In genomic region chr7:38199907-38200605, GRCm38 (mm10) we compare ENCODE assay signal across 9 mouse cellular contexts. TPM values are rescaled to one million over a fixed set of nuclear protein-coding genes. Genes with fewer than 3 reads are reported as not detected.
DNase-seq lines count a peak whose midpoint lies in the region; ATAC-seq and TF ChIP-seq lines count a peak whose summit lies in the region.
"Had no signal": no experiment of that assay in that cellular context is flagged by ENCODE, and none has a peak within 500 bp of the region (broad histone marks: within the 10 kb centered on the region; RNA-seq: fewer than 3 reads in every experiment).

No protein-coding gene starts in this region.

- H3K4me1 ChIP-seq in liver, adult 2 months (ENCODE audit: control insufficient read depth, insufficient read depth, low read length), result peaks cover 8% of the 10 kb centered on the region
- peaks cover 5% of the 10 kb centered on the region; the same call in 1 of the 2 replicates for H3K4me1 ChIP-seq in embryonic facial prominence, embryonic 13.5 days
- no peaks in the 10 kb centered on the region for H3K4me1 ChIP-seq in intestine, embryonic 16.5 days (ENCODE audit: control insufficient read depth, insufficient read depth, low read length)
- peaks cover 4% of the 10 kb centered on the region; the same call in 1 of the 2 replicates for H3K4me1 ChIP-seq in neural tube, embryonic 12.5 days

- H3K4me3 ChIP-seq in liver, adult 2 months (ENCODE audit: insufficient read depth, low read depth, low read length), result no peak overlapping the region
- H3K4me3 ChIP-seq in embryonic facial prominence, embryonic 13.5 days, result no peak overlapping the region
- H3K4me3 ChIP-seq in intestine, embryonic 16.5 days (ENCODE audit: low read length), result no peak overlapping the region
- H3K4me3 ChIP-seq in neural tube, embryonic 12.5 days, result no peak overlapping the region

- TF ChIP-seq CTCF in liver, adult 2 months (IDR thresholded peaks at IDR 0.05; ENCODE audit: low read depth, low read length), result no peak

- H3K4me2 ChIP-seq in embryonic facial prominence, embryonic 13.5 days, result peak overlapping the region; percentile 55
- H3K4me2 ChIP-seq in intestine, embryonic 16.5 days (ENCODE audit: low read depth, low read length), result peak overlapping the region; percentile 44; the same call in 1 of the 2 replicates
- peak overlapping the region; percentile 59 for H3K4me2 ChIP-seq in neural tube, embryonic 12.5 days (replicated peaks)

- no peaks in the 10 kb centered on the region for H3K27me3 ChIP-seq in liver, adult 2 months (ENCODE audit: control insufficient read depth, insufficient read depth, low read length)
- H3K27me3 ChIP-seq in embryonic facial prominence, embryonic 13.5 days, result no peaks in the 10 kb centered on the region
- no peaks in the 10 kb centered on the region for H3K27me3 ChIP-seq in intestine, embryonic 16.5 days (replicated peaks; ENCODE audit: control insufficient read depth, insufficient read depth, low read length)
- no peaks in the 10 kb centered on the region for H3K27me3 ChIP-seq in neural tube, embryonic 12.5 days (replicated peaks)
- H3K27me3 ChIP-seq: Patski had no signal

- TF ChIP-seq POLR2A in liver, adult 2 months (IDR thresholded peaks at IDR 0.05; ENCODE audit: extremely low read depth, insufficient read depth, low read length), result no peak

- no peaks in the 10 kb centered on the region for H3K79me2 ChIP-seq in liver, adult 2 months (ENCODE audit: control insufficient read depth, insufficient read depth, low read length)

- DNase-seq in liver, adult 2 months (ENCODE audit: extremely low read depth, low read depth, low spot score), result peak; percentile 77
- DNase-seq in liver, result no peak
- no peak for DNase-seq in adrenal gland, postnatal 10 days
- no peak for DNase-seq in layer of hippocampus, adult 9-10 months (ENCODE audit: low spot score)
- DNase-seq in Muller cell, postnatal 12 days (ENCODE audit: inconsistent ontology term), result no peak

- ATAC-seq in embryonic facial prominence, embryonic 13.5 days (ENCODE audit: insufficient number of reproducible peaks, insufficient read depth, low FRiP score, low TSS enrichment, low read depth), result no peak
- ATAC-seq in intestine, embryonic 16.5 days, result no peak
- ATAC-seq in neural tube, embryonic 12.5 days (ENCODE audit: low FRiP score, low read depth), result no peak

- H3K9ac ChIP-seq in liver, adult 2 months (ENCODE audit: low read depth, low read length), result peak overlapping the region; percentile 61
- no peak overlapping the region for H3K9ac ChIP-seq in embryonic facial prominence, embryonic 13.5 days
- H3K9ac ChIP-seq in intestine, embryonic 16.5 days (ENCODE audit: low read depth, low read length), result no peak overlapping the region
- no peak overlapping the region for H3K9ac ChIP-seq in neural tube, embryonic 12.5 days

- no peaks in the 10 kb centered on the region for H3K9me3 ChIP-seq in embryonic facial prominence, embryonic 13.5 days
- no peaks in the 10 kb centered on the region for H3K9me3 ChIP-seq in intestine, embryonic 16.5 days (ENCODE audit: control insufficient read depth, low read length)
- no peaks in the 10 kb centered on the region for H3K9me3 ChIP-seq in neural tube, embryonic 12.5 days

- peaks cover 17% of the 10 kb centered on the region for H3K36me3 ChIP-seq in liver, adult 2 months (ENCODE audit: control insufficient read depth, insufficient read depth, low read length)
- peaks cover 17% of the 10 kb centered on the region for H3K36me3 ChIP-seq in embryonic facial prominence, embryonic 13.5 days
- H3K36me3 ChIP-seq in intestine, embryonic 16.5 days (ENCODE audit: control insufficient read depth, insufficient read depth, low read length), result no peaks in the 10 kb centered on the region
- 0 out of 2 replicates have a peak, but pooled peaks cover 1% of the 10 kb centered on the region for H3K36me3 ChIP-seq in neural tube, embryonic 12.5 days

- 30% methylated on average over 8 of the region's 8 CpGs for WGBS in liver, adult 2 months
- WGBS in embryonic facial prominence, embryonic 13.5 days, result 65% methylated on average over 8 of the region's 8 CpGs
- 66% methylated on average over 8 of the region's 8 CpGs for WGBS in intestine, embryonic 16.5 days
- 70% methylated on average over 8 of the region's 8 CpGs for WGBS in neural tube, embryonic 12.5 days

- peak overlapping the region; percentile 82 for H3K27ac ChIP-seq in liver, adult 2 months (replicated peaks; ENCODE audit: insufficient read depth, low read depth, low read length)
- no peak overlapping the region for H3K27ac ChIP-seq in embryonic facial prominence, embryonic 13.5 days
- no peak overlapping the region for H3K27ac ChIP-seq in intestine, embryonic 16.5 days (ENCODE audit: low read length)
- H3K27ac ChIP-seq in neural tube, embryonic 12.5 days, result no peak overlapping the region

RNA-seq across cellular contexts. Expression of gene 1600014C10Rik, which starts 17.0 kb away (rescaled TPM):
- 135 and 146 TPM in 2 replicates for total RNA-seq in liver, adult 2 months (2014; rRNA removed)
- 116 and 202 TPM in 2 replicates for polyA plus RNA-seq in liver, adult 2 months (2012; rRNA removed)
- polyA plus RNA-seq in embryonic facial prominence, embryonic 13.5 days (2015; fragmentation: Nextera tagmentation; extraction: Ambion mirVana), result 21.8 and 21.9 TPM in 2 replicates
- polyA plus RNA-seq in intestine, embryonic 16.5 days (2015; fragmentation: Nextera tagmentation; extraction: Ambion mirVana), result 16.6 TPM in 2 replicates
- 20.0 and 20.8 TPM in 2 replicates for polyA plus RNA-seq in neural tube, embryonic 12.5 days (2016; fragmentation: Nextera tagmentation; extraction: Ambion mirVana)
- 10 to 100 TPM; 45.5 to 58.0 TPM for total RNA-seq in adrenal gland, postnatal 10 days (2021)

RNA-seq across cellular contexts. Expression of gene Plekhf1, which starts 27.8 kb away (rescaled TPM):
- 3.4 and 6.6 TPM in 2 replicates for total RNA-seq in liver, adult 2 months (2014; rRNA removed)
- polyA plus RNA-seq in liver, adult 2 months (2012; rRNA removed), result 2.5 and 3.2 TPM in 2 replicates
- polyA plus RNA-seq in embryonic facial prominence, embryonic 13.5 days (2015; fragmentation: Nextera tagmentation; extraction: Ambion mirVana), result 3.8 and 3.9 TPM in 2 replicates
- polyA plus RNA-seq in intestine, embryonic 16.5 days (2015; fragmentation: Nextera tagmentation; extraction: Ambion mirVana), result 4.5 and 4.8 TPM in 2 replicates
- 1.2 and 1.6 TPM in 2 replicates for polyA plus RNA-seq in neural tube, embryonic 12.5 days (2016; fragmentation: Nextera tagmentation; extraction: Ambion mirVana)
- 1 to 10 TPM; 4.2 to 6.1 TPM for total RNA-seq in adrenal gland, postnatal 10 days (2021)
